Mouse (Mus musculus) myocyte (in vitro differentiated cells): ENCODE data around the gene Ltbp1.

ENCODE experiments used
- MAX ChIP-seq: IDR thresholded peaks from one replicate; pipeline ENCODE4 v1.6.1; 2011; ENCODE audit warnings: low read depth, mild to moderate bottlenecking, control low read depth
- POLR2A ChIP-seq: IDR thresholded peaks from one replicate; pipeline ENCODE4 v1.6.1; 2011; ENCODE audit warnings: low read depth, mild to moderate bottlenecking, control low read depth, moderate library complexity; ENCODE audit not compliant: insufficient read length
- USF1 ChIP-seq: IDR thresholded peaks from one replicate; pipeline ENCODE4 v1.6.1; 2011; ENCODE audit warnings: low read depth, mild to moderate bottlenecking, control low read depth, moderate library complexity

DNA sequence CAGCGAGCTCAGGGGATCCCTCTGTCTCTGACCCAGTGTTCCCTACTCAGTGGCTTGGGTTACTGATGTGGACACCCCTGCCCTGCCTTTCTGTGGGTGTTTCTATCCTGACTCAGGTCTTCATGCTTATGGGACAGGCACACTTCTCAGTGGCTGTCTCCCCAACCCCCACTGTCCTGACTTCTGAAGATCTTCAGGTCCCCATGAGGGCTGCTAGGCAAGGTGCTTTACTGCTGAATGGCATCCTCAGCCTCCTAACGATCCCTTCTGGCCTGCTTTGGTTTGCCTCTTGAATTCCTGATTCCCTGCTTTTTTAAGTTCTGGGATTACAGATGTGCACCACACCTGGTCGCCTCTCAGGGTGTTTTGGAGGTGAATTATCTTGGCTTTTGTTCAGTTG is 14.8 kb upstream of the Ltbp1 start:
- no peak for TF ChIP-seq USF1
- TF ChIP-seq MAX: no peak
- no peak for TF ChIP-seq POLR2A
